Mouse (Mus musculus) forebrain, embryonic 12.5 days (tissue): ENCODE data around the gene Phpt1. TPM values are rescaled to one million over a fixed set of nuclear protein-coding genes. Genes with fewer than 3 reads are reported as not detected.
A peak's percentile ranks its signal among the peaks of the same experiment; 100 is the strongest.

Experiments used
- ATAC-seq: fragments of 200-750 bp; cut with Nextera tagmentation; 2 replicates; pipeline ENCODE4 v1.8.0; 2017; ENCODE audit warnings: moderate TSS enrichment; ENCODE audit not compliant: low FRiP score
- H3K27ac ChIP-seq: fragments of 300-500 bp; sonication (generic); 2 replicates; pipeline ENCODE4 v1.5.1; 2016; ENCODE audit warnings: mild to moderate bottlenecking
- H3K27me3 ChIP-seq: fragments of 300-500 bp; sonication (generic); 2 replicates; pipeline ENCODE4 v1.6.1; 2016; ENCODE audit warnings: mild to moderate bottlenecking
- H3K36me3 ChIP-seq: fragments of 300-500 bp; sonication (generic); replicated peaks from 2 replicates; pipeline ENCODE4 v1.6.1; 2016; ENCODE audit warnings: mild to moderate bottlenecking
- H3K4me1 ChIP-seq: fragments of 300-500 bp; sonication (generic); 2 replicates; pipeline ENCODE4 v1.6.1; 2016
- H3K4me2 ChIP-seq: fragments of 300-500 bp; sonication (generic); 2 replicates; pipeline ENCODE4 v1.6.1; 2016; ENCODE audit warnings: mild to moderate bottlenecking, moderate library complexity
- H3K4me3 ChIP-seq: fragments of 300-500 bp; sonication (generic); replicated peaks from 2 replicates; pipeline ENCODE4 v1.5.1; 2016; ENCODE audit warnings: mild to moderate bottlenecking
- H3K9ac ChIP-seq: fragments of 300-500 bp; sonication (generic); 2 replicates; pipeline ENCODE4 v1.6.1; 2016; ENCODE audit warnings: mild to moderate bottlenecking
- H3K9me3 ChIP-seq: fragments of 300-500 bp; sonication (generic); 2 replicates; pipeline ENCODE4 v1.6.1; 2016
- WGBS: fragments of 180-500 bp; shearing (Covaris S2); methylation state at CpG from one replicate; pipeline ENCODE4 v1.1.7; 2016; 5-methylcytosine and 5-hydroxymethylcytosine counted together
- polyA plus RNA-seq: library from polyadenylated mRNA; unstranded; fragments of >200 nt; fragmentation: Nextera tagmentation; extraction: Ambion mirVana; gene quantifications from 2 replicates; pipeline ENCODE4 v1.2.1, GENCODE M21; 2016

Phpt1 gene
- polyA plus RNA-seq, 1 experiment from 2014 or later = 158 TPM

GRCm38 (mm10) chr2:25596765-25597510 lies 21.9 kb upstream of the Phpt1 start:
- H3K9ac ChIP-seq = no peak overlapping the region
- H3K4me2 ChIP-seq = no peak overlapping the region
- no peak overlapping the region for H3K4me3 ChIP-seq
- no peak overlapping the region for H3K27ac ChIP-seq
- no peaks in the 10 kb centered on the region for H3K27me3 ChIP-seq
- WGBS = 97% methylated on average over 5 of the region's 5 CpGs
- no peak for ATAC-seq
- no peaks in the 10 kb centered on the region for H3K4me1 ChIP-seq
- peaks cover 95% of the 10 kb centered on the region for H3K36me3 ChIP-seq
- no peaks in the 10 kb centered on the region for H3K9me3 ChIP-seq

GRCm38 (mm10) chr2:25591863-25592262 lies 16.8 kb upstream of the Phpt1 start:
- Histone ChIP-seq H3K4me3 (no peak overlapping the region), H3K4me2 (no peak overlapping the region), H3K4me1 (no peaks in the 10 kb centered on the region), H3K27me3 (no peaks in the 10 kb centered on the region), H3K9me3 (no peaks in the 10 kb centered on the region), H3K36me3 (peaks cover 86% of the 10 kb centered on the region), H3K9ac (no peak overlapping the region), H3K27ac (no peak overlapping the region)
- no peak for ATAC-seq
- 86% methylated on average over 2 of the region's 2 CpGs for WGBS

- Histone ChIP-seq H3K4me1 (no peaks in the 10 kb centered on the region), H3K4me3 (no peak overlapping the region), H3K27ac (no peak overlapping the region), H3K4me2 (no peak overlapping the region), H3K9me3 (no peaks in the 10 kb centered on the region), H3K36me3 (peaks cover 89% of the 10 kb centered on the region), H3K27me3 (no peaks in the 10 kb centered on the region), H3K9ac (no peak overlapping the region)
- 96% methylated on average over 8 of the region's 8 CpGs for WGBS
- no peak for ATAC-seq
Observed at GRCm38 (mm10) chr2:25588227-25588907, 13.3 kb upstream of the Phpt1 start.

GRCm38 (mm10) chr2:25587290-25587689 lies 12.3 kb upstream of the Phpt1 start:
- WGBS = 93% methylated on average over 8 of the region's 8 CpGs
- H3K9me3 ChIP-seq = no peaks in the 10 kb centered on the region
- no peak overlapping the region for H3K4me2 ChIP-seq
- no peak for ATAC-seq
- H3K4me3 ChIP-seq = no peak overlapping the region
- H3K27ac ChIP-seq = no peak overlapping the region
- peaks cover 86% of the 10 kb centered on the region for H3K36me3 ChIP-seq
- peaks cover 8% of the 10 kb centered on the region for H3K4me1 ChIP-seq
- H3K9ac ChIP-seq = no peak overlapping the region
- H3K27me3 ChIP-seq = no peaks in the 10 kb centered on the region

- no peak overlapping the region for H3K27ac ChIP-seq
- H3K9me3 ChIP-seq = no peaks in the 10 kb centered on the region
- H3K36me3 ChIP-seq = peaks cover 69% of the 10 kb centered on the region
- no peak overlapping the region for H3K4me2 ChIP-seq
- 86% methylated on average over 3 of the region's 3 CpGs for WGBS
- no peak overlapping the region for H3K4me3 ChIP-seq
- no peak overlapping the region for H3K9ac ChIP-seq
- ATAC-seq = no peak
- peaks cover 20% of the 10 kb centered on the region for H3K4me1 ChIP-seq
- peaks cover 9% of the 10 kb centered on the region for H3K27me3 ChIP-seq
Observed at GRCm38 (mm10) chr2:25585601-25586000, 10.6 kb upstream of the Phpt1 start.

GRCm38 (mm10) chr2:25584856-25585255 lies 9.8 kb upstream of the Phpt1 start:
- Histone ChIP-seq H3K36me3 (peaks cover 62% of the 10 kb centered on the region), H3K9me3 (no peaks in the 10 kb centered on the region), H3K4me2 (no peak overlapping the region), H3K9ac (no peak overlapping the region), H3K27me3 (peaks cover 16% of the 10 kb centered on the region), H3K4me3 (no peak overlapping the region), H3K4me1 (peaks cover 22% of the 10 kb centered on the region), H3K27ac (no peak overlapping the region)
- WGBS = 71% methylated on average over 4 of the region's 4 CpGs
- no peak for ATAC-seq

GRCm38 (mm10) chr2:25584152-25584551 lies 9.1 kb upstream of the Phpt1 start:
- WGBS = 99% methylated on average over 3 of the region's 3 CpGs
- Histone ChIP-seq H3K9me3 (no peaks in the 10 kb centered on the region), H3K27ac (no peak overlapping the region), H3K9ac (no peak overlapping the region), H3K27me3 (peaks cover 23% of the 10 kb centered on the region), H3K4me2 (no peak overlapping the region), H3K36me3 (peaks cover 60% of the 10 kb centered on the region), H3K4me3 (no peak overlapping the region), H3K4me1 (peaks cover 29% of the 10 kb centered on the region)
- no peak for ATAC-seq

GRCm38 (mm10) chr2:25583571-25583970 lies 8.5 kb upstream of the Phpt1 start:
- Histone ChIP-seq H3K9me3 (no peaks in the 10 kb centered on the region), H3K4me2 (no peak overlapping the region), H3K27ac (no peak overlapping the region), H3K4me1 (peaks cover 32% of the 10 kb centered on the region), H3K9ac (no peak overlapping the region), H3K27me3 (peaks cover 29% of the 10 kb centered on the region), H3K4me3 (no peak overlapping the region), H3K36me3 (peaks cover 58% of the 10 kb centered on the region)
- WGBS = 76% methylated on average over 4 of the region's 4 CpGs
- ATAC-seq = no peak

- Histone ChIP-seq H3K27ac (no peak overlapping the region), H3K36me3 (peaks cover 53% of the 10 kb centered on the region), H3K4me3 (no peak overlapping the region), H3K4me1 (peaks cover 37% of the 10 kb centered on the region), H3K4me2 (no peak overlapping the region), H3K9me3 (no peaks in the 10 kb centered on the region), H3K9ac (no peak overlapping the region), H3K27me3 (peaks cover 34% of the 10 kb centered on the region)
- ATAC-seq = no peak
- 88% methylated on average over 6 of the region's 6 CpGs for WGBS
Observed at GRCm38 (mm10) chr2:25583120-25583481, 8.1 kb upstream of the Phpt1 start.

GRCm38 (mm10) chr2:25582466-25583119 lies 7.6 kb upstream of the Phpt1 start:
- 60% methylated on average over 12 of the region's 12 CpGs for WGBS
- Histone ChIP-seq H3K27ac (no peak overlapping the region), H3K4me2 (no peak overlapping the region), H3K36me3 (peaks cover 48% of the 10 kb centered on the region), H3K27me3 (peaks cover 39% of the 10 kb centered on the region), H3K9ac (no peak overlapping the region), H3K4me1 (peaks cover 42% of the 10 kb centered on the region), H3K4me3 (no peak overlapping the region; the same call in 1 of the 2 replicates), H3K9me3 (no peaks in the 10 kb centered on the region)
- no peak for ATAC-seq

GRCm38 (mm10) chr2:25581901-25582301 lies 6.9 kb upstream of the Phpt1 start:
- Histone ChIP-seq H3K27me3 (peaks cover 46% of the 10 kb centered on the region), H3K4me1 (peaks cover 49% of the 10 kb centered on the region), H3K4me3 (no peak overlapping the region), H3K27ac (no peak overlapping the region), H3K36me3 (peaks cover 41% of the 10 kb centered on the region), H3K9me3 (no peaks in the 10 kb centered on the region), H3K4me2 (no peak overlapping the region), H3K9ac (no peak overlapping the region)
- WGBS = 35% methylated on average over 6 of the region's 6 CpGs
- 0 out of 2 replicates have a peak, but pooled peaks have one; percentile 0 for ATAC-seq

GRCm38 (mm10) chr2:25581294-25581864 lies 6.4 kb upstream of the Phpt1 start, which contains the start of gene Ajm1:
Gene Ajm1, minus strand, starts transcription at chr2:25581757.
- peak within 1 kb of the TSS; percentile 38 for H3K4me3 ChIP-seq
- no peaks in the 10 kb centered on the region for H3K9me3 ChIP-seq
- peaks cover 51% of the 10 kb centered on the region for H3K27me3 ChIP-seq
- peak within 1 kb of the TSS; percentile 33; the same call in 1 of the 2 replicates for H3K9ac ChIP-seq
- peaks cover 49% of the 10 kb centered on the region for H3K4me1 ChIP-seq
- H3K27ac ChIP-seq = no peak within 1 kb of the TSS
- H3K4me2 ChIP-seq = peak within 1 kb of the TSS; percentile 65
- peak; percentile 64 for ATAC-seq
- WGBS = 8% methylated on average over 19 of the region's 19 CpGs
- H3K36me3 ChIP-seq = peaks cover 36% of the 10 kb centered on the region
